Mouse (Mus musculus): ENCODE measurements at regions not wholly inside any gene's neighbourhood (a gene's known extent, or its start where the extent isn't known, plus 50 kb on each side); places are given as distances from the start of the nearest gene placed in this dataset.

GRCm38 (mm10) chr1:61414772-61415171, 223.9 kb upstream of the Pard3b start:
- Histone ChIP-seq H3K27ac (replicated peaks; ENCODE audit: low read depth, low read length) (no peak overlapping the region), H3K4me1 (ENCODE audit: control insufficient read depth, insufficient read depth, insufficient read length, low read length) (no peaks in the 10 kb centered on the region), H3K4me3 (ENCODE audit: insufficient read depth, low read depth, low read length) (no peak overlapping the region)

DNA sequence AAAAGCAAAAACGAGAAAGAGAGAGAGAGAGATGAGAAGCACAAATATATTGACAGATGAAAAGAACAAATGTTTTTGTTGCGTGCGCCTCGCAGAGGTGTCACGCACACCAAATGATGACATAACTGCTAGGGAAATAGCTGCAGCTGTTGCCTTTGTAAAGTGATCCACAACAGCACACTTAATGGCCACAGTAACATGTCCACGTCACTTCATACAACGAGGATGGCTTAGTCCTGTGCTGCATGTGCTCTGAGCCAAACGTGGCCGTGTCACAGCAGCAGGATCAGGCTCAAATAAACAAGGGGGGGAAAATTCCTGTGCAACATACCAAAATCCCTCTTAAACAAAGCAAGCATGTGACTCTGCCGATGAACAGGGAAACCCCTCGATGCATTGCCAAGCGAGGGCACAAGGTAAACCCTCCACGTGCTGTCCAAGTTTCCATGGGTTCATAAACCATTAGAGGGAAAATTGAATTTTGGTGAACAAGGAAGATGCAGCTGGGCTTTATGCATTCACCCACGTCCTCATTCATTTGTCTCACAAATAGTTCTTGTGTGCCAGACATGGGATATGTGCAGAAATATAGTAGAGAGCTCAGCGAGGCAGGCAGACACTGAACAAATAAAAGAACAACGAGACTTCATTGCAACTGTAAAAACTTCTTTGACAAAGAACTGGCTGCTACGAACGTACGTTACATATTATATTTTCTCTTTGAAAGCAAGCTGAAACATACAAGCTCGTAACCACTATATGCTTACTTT, 223.0 kb upstream of the Pard3b start:
- Histone ChIP-seq H3K27ac (replicated peaks; ENCODE audit: low read depth, low read length) (no peak overlapping the region), H3K4me1 (ENCODE audit: control insufficient read depth, insufficient read depth, insufficient read length, low read length) (no peaks in the 10 kb centered on the region), H3K4me3 (ENCODE audit: insufficient read depth, low read depth, low read length) (no peak overlapping the region)

GRCm38 (mm10) chr1:61418396-61418795, 220.2 kb upstream of the Pard3b start:
- H3K27ac ChIP-seq (replicated peaks; ENCODE audit: low read depth, low read length) = no peak overlapping the region
- H3K4me1 ChIP-seq (ENCODE audit: control insufficient read depth, insufficient read depth, insufficient read length, low read length) = no peaks in the 10 kb centered on the region
- H3K4me3 ChIP-seq (ENCODE audit: insufficient read depth, low read depth, low read length) = no peak overlapping the region

- no peak overlapping the region for H3K4me3 ChIP-seq (ENCODE audit: insufficient read depth, low read depth, low read length)
- H3K27ac ChIP-seq (replicated peaks; ENCODE audit: low read depth, low read length) = no peak overlapping the region
- H3K4me1 ChIP-seq (ENCODE audit: control insufficient read depth, insufficient read depth, insufficient read length, low read length) = no peaks in the 10 kb centered on the region
These were observed 218.8 kb upstream of the Pard3b start for GRCm38 (mm10) chr1:61419839-61420238.

DNA sequence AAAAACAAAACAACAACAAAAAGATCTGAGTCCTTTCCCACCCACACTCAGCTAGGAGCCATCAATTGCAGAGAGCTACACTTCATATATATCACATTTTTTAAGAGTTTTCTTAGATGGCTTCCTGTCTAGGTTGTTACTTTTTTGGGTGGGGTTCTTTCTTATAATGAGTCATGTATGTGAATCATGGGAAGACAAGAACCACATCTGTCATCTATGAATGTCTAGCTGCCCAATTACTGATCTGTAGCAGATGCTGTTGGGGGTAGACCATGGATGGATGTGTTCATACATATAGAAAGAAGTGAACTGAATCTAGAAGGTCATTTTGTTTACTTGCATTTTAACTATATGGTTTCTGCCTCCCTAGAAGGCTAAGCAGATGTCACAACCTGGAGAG, 215.4 kb upstream of the Pard3b start:
- Histone ChIP-seq H3K4me3 (ENCODE audit: insufficient read depth, low read depth, low read length) (no peak overlapping the region), H3K27ac (replicated peaks; ENCODE audit: low read depth, low read length) (no peak overlapping the region), H3K4me1 (ENCODE audit: control insufficient read depth, insufficient read depth, insufficient read length, low read length) (no peaks in the 10 kb centered on the region)

GRCm38 (mm10) chr1:61428706-61429501, 209.7 kb upstream of the Pard3b start:
- Histone ChIP-seq H3K27ac (replicated peaks; ENCODE audit: low read depth, low read length) (no peak overlapping the region), H3K4me3 (ENCODE audit: insufficient read depth, low read depth, low read length) (no peak overlapping the region), H3K4me1 (ENCODE audit: control insufficient read depth, insufficient read depth, insufficient read length, low read length) (no peaks in the 10 kb centered on the region)

DNA sequence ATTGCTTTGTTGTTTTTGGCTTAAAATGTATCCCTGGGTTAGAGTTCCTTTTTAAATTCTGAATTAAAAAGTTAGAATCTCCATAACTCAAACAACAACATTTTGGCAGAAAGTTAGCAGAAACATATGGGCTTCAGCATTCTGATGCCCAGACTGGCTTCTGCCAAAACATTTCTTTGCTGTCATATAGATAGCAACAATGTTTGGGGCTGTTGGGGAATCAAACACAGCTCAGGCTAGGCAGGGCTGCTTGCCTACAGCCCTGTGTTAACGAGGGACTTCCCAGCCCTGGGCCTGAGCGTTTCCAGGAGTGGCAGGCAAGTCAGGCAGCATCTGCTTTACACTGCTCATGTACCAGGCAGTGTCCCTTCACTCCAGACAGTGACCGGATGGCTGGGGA, 201.0 kb upstream of the Pard3b start:
- Histone ChIP-seq H3K4me3 (ENCODE audit: insufficient read depth, low read depth, low read length) (no peak overlapping the region), H3K27ac (replicated peaks; ENCODE audit: low read depth, low read length) (no peak overlapping the region), H3K4me1 (ENCODE audit: control insufficient read depth, insufficient read depth, insufficient read length, low read length) (no peaks in the 10 kb centered on the region)

DNA sequence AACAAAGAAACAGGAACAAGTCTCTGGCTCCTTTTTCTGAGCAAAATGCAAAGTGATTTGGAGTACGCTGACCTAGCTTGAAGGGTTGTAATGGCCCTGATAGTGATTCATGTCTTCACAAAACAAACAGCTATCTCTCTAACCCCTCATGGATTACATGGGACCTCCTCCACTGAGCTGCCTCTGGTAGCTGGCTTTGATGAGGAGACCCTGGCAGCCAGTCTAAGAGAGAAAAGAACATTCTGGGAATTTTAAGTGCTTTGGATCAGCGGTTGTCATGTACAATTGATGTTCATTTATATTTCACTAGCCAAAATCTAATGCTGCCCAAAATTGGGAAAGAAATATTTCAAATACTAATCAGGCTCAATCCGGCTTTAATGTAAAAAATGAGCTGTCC, 177.2 kb upstream of the Pard3b start:
- H3K4me3 ChIP-seq (ENCODE audit: insufficient read depth, low read depth, low read length) = no peak overlapping the region
- no peak overlapping the region for H3K27ac ChIP-seq (replicated peaks; ENCODE audit: low read depth, low read length)
- H3K4me1 ChIP-seq (ENCODE audit: control insufficient read depth, insufficient read depth, insufficient read length, low read length) = no peaks in the 10 kb centered on the region

DNA sequence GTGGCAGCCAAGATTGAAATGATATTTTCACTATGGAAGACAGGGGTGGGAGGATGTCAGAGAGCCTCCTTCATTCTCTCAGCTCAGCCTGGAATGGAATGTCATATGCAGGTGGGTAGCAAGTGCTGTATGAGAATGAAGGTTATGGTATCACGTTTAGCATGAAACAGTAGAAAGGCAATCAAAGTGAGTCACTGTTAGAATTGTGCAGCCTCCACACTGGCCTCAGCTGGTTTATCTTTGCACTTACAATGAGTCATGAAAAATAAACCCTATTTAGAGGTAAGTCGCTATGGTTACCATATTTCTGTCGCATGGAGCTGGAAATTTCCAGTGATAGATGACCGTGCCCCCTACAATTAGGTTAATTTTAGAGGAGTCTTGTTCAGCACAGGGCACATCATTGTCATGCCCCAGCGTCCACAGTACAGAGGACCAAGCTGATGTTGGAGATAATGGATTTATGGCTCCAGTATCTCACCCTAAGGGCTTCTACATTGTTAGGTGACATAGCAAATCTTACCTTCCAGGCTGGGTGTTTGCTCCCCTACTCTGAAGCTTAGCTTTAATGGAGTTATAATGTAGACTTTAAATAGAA, 167.9 kb upstream of the Pard3b start:
- Histone ChIP-seq H3K4me3 (ENCODE audit: insufficient read depth, low read depth, low read length) (no peak overlapping the region), H3K27ac (replicated peaks; ENCODE audit: low read depth, low read length) (no peak overlapping the region), H3K4me1 (ENCODE audit: control insufficient read depth, insufficient read depth, insufficient read length, low read length) (no peaks in the 10 kb centered on the region)

GRCm38 (mm10) chr1:61471779-61472578, 166.6 kb upstream of the Pard3b start:
- Histone ChIP-seq H3K27ac (replicated peaks; ENCODE audit: low read depth, low read length) (no peak overlapping the region), H3K4me1 (ENCODE audit: control insufficient read depth, insufficient read depth, insufficient read length, low read length) (no peaks in the 10 kb centered on the region), H3K4me3 (ENCODE audit: insufficient read depth, low read depth, low read length) (no peak overlapping the region)

DNA sequence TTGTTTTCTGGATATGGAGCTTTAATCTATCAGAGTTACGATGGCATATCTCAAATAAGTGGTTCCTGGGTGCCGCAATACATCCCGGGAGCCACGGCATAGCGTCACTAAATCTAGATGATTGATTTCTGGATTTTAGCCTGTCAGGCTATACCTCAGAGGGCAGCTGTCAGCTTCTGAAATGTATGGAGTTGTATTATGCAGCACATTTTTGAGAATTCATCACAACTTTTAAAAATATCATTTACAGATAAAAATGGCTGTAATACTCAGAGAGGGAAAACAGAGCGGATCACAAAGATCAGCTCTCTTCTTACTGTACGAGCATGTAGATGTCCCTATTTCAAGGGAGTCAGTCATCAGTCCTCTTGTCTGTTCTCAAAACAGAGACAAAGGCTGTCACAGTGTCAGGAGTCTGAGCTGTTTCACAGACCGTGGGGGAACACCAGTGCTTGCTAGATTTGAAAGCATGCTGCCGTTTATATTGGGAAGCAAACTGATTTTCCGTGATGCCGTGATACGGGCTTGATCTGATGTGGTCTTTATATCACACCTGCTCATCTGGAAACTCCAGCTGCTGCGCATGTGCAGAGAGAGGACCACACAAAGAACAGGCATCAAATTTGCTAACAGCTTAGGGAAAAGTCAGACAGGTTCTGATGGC, 165.9 kb upstream of the Pard3b start:
- Histone ChIP-seq H3K4me3 (ENCODE audit: insufficient read depth, low read depth, low read length) (no peak overlapping the region), H3K27ac (replicated peaks; ENCODE audit: low read depth, low read length) (no peak overlapping the region), H3K4me1 (ENCODE audit: control insufficient read depth, insufficient read depth, insufficient read length, low read length) (no peaks in the 10 kb centered on the region)

DNA sequence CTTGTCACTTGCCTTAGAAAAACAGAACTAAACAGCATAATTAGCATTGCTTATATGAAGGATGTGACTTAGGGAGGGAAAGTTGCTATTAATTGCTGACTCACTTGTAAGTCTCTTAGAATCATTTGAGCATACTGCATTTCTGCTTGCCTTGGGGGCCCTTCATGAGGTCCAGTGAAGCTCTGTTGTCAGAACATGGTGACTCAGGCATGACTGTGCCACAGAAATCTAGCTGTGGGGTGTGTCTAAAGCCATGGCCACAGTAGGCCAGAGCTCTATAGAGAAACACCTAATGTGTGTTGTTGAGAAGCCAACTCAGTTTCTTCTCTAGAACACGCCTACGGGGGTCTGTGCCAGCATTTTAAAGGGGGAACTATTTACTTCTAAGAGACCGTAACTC, 153.2 kb upstream of the Pard3b start:
- Histone ChIP-seq H3K4me1 (ENCODE audit: control insufficient read depth, insufficient read depth, insufficient read length, low read length) (no peaks in the 10 kb centered on the region), H3K27ac (replicated peaks; ENCODE audit: low read depth, low read length) (no peak overlapping the region), H3K4me3 (ENCODE audit: insufficient read depth, low read depth, low read length) (no peak overlapping the region)

GRCm38 (mm10) chr1:61524886-61525285, 113.7 kb upstream of the Pard3b start:
- H3K27ac ChIP-seq (replicated peaks; ENCODE audit: low read depth, low read length) = no peak overlapping the region
- no peak overlapping the region for H3K4me3 ChIP-seq (ENCODE audit: insufficient read depth, low read depth, low read length)
- H3K4me1 ChIP-seq (ENCODE audit: control insufficient read depth, insufficient read depth, insufficient read length, low read length) = no peaks in the 10 kb centered on the region

- Histone ChIP-seq H3K4me3 (ENCODE audit: insufficient read depth, low read depth, low read length) (no peak overlapping the region), H3K4me1 (ENCODE audit: control insufficient read depth, insufficient read depth, insufficient read length, low read length) (no peaks in the 10 kb centered on the region), H3K27ac (replicated peaks; ENCODE audit: low read depth, low read length) (no peak overlapping the region)
These were observed 112.7 kb upstream of the Pard3b start for GRCm38 (mm10) chr1:61525881-61526280.

Measured in brown adipose tissue, adult 24 weeks (tissue).